Mouse (Mus musculus): ENCODE measurements around the gene Lrrc8b.

Lrrc8b gene

GRCm38 (mm10) chr5:105427326-105427725 lies 11.8 kb downstream of the Lrrc8b start:
- no peak for DNase-seq

- peak; percentile 78 for DNase-seq
These were observed 12.8 kb downstream of the Lrrc8b start for GRCm38 (mm10) chr5:105428265-105428974.

DNA sequence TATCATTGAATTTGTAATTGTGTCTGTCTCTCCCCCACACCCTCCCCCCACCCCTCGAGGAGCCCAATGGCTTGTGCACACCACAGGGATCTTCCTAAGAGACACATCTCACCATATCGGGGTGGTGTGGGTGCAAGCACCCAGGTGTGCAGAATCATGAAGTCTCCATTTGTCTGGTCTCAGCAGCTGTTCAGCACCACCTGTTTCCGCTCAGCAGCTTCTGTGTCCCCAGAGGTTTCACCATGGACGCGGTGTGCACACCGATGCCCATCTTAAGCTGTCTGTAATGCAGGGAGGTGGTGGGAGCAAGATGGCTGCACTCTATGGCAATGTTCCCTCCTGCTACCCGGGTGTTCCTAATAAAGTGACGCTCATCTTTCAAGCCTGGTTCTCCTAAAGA lies 14.6 kb downstream of the Lrrc8b start:
- DNase-seq, result no peak

DNA sequence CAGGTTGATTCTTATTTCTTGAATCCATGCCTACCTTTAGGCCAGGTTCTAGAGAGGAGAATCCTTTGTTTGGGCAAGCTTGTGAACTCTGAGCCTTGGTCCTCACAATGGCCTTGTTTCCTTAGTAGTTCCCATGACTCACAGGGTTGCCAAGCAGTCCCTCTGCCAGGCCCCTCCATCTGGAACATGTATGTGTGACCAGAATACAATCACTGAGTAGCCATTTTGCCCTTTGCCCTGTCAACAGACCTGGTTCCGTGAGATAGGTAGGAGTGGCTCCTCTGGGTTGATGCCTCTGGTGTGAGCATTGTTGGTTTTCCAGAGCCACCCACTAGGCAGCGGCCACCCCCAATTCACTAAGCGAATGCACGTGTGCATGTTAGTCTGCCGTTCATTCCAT lies 24.0 kb downstream of the Lrrc8b start:
- no peak for DNase-seq

GRCm38 (mm10) chr5:105440992-105441535 lies 25.5 kb downstream of the Lrrc8b start:
- no peak for DNase-seq

DNA sequence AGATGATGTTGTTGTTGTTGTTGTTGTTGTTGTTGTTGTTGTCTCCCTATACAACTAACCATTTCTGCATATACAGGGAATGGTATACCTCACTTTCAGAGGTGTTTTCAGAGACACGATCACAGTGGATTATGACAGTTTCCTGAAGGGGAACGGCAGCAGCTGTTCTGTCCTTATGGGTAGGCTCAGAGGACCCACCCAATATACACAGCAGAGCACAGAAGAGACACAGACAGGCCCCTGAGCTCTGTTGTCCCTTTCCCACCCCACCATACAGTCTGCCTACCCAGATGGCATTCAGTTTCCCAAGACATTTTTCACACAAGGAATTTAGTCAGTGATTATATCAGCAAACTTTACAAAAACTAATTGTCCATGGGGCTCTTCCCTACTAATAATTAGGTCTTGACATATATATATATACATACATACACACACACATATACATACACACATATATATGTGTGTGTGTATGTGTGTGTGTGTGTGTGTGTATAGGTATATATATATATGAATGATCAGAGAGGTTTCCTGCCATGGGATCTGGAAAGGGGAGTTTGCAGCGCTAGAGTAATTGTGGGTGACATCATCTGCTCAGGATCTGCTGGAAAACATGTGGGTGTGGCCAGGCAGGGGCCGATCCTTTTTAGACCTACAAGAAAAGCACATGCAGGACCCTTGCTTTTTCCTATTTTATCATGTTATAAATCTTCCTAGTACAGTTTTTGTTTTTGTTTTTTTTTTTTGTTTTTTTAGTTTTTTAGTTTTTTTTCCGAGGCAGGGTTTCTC lies 26.8 kb downstream of the Lrrc8b start:
- DNase-seq, result peak; percentile 51

DNA sequence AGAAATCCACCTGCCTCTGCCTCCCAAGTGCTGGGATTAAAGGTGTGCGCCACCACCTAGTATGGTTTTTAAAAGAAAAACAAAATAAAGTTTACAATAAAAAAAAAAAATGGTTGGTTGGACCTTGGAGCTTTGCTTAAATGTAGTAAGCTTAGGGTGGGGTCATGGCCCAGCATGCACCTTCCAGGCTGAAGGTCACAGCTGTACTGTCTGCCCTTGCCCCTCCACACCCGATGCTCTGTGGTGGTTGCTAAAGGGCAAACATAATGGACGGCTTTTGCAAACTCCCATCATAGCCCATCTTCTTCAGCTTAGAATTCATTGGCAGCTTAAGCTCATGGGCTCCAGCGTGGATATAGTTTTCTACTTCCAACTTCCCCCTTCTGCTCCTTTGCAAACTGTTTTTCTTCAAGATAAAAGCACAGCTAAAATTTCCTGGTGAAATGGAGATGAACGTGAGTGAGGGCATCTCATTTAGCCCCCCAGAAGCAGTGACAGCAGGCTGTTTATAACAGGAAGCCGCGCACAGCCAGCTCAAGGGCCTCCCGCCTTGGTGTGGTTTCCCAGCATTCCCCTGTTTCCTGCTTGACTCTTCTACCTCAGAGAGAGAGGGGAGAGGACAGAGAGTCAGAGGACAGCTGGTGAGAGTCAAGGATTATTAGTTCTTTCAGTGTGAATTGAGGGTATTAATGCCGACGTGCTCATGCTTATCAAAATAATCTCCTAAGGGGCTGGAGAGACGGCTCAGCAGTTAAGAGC lies 27.7 kb downstream of the Lrrc8b start:
- peak; percentile 64 for DNase-seq

GRCm38 (mm10) chr5:105445686-105446085 lies 30.1 kb downstream of the Lrrc8b start:
- DNase-seq, result no peak

DNA sequence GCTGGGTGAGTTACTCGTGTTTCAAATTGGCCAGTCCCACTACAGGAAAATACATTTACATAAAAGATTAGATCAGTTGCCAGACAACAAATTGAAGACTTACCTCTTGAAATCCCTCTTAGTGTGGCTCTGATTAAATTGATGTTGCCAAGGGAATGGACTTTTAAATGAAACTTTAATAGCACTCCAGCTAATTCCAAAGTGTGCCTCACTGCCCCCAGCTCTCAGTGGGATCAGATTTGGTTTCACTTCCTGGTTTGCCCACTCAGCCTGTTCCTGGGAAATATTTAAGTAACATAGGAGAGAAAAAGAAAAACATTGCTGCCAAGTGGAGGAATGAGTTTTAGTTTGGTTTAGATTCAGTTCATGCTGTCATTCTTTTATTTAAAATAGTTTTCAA lies 38.5 kb downstream of the Lrrc8b start:
- DNase-seq, result no peak

DNA sequence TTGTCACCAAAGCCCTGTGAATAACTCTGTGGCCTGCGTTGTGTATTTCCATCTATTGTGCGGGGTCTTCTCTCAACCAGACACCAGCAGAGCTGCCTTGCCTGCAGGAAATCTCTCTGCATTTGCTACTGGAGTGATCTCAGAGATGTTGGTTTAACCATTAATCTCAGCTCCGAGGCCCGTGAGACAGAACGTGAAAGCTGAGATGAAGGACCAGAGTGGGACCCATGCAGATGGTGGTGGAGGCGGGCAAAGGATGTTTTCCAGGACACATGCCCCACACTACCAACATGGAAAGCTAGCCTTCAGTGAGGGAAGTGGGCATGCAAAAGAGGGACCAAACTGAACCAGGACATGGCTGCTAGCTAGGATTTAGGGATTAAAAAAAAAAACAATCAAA lies 43.5 kb downstream of the Lrrc8b start:
- DNase-seq, result no peak

DNA sequence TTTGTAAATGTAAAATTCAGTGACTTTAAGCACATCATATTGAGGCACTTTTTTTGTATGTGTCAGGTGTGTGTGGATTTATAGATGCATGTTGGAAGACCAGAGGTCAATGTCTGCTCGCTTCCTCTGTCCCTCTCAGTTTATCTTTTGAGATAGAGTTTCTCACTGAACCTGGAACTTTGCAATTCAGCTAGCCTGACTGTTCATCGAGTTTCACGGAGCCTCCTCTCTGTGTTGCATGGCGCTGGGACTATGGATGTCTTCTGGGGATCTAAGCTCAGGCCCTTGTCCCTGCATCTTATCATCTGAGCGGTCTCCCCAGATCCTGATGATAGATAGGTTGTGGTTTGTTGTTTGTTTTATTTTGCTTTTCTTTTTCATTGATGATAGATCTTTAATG lies 45.0 kb downstream of the Lrrc8b start:
- DNase-seq, result no peak

- no peak for DNase-seq
These were observed 45.5 kb downstream of the Lrrc8b start for GRCm38 (mm10) chr5:105461076-105461475.

- no peak for DNase-seq
These were observed 49.1 kb downstream of the Lrrc8b start for GRCm38 (mm10) chr5:105464671-105465070.

DNA sequence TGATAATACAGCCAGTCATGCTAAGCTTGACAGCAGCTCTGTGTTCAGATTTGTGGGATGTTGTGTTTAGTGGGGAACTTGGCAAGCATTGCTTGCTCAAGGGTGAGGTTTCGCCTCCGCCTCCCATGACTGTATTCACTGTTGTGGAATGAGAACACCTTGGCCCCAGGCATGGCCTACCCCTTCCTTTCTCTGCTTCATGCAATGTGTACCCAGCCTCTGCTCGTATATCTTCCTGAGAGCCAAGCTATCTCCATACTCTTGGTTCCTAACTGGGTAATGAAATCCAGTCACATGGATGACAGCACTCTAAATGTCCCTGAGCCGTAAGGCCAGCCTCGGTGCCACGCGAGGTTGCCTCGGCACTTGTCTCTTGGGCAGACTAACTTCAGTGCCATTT lies 50.0 kb downstream of the Lrrc8b start:
- no peak for DNase-seq

- no peak for DNase-seq
These were observed 50.9 kb downstream of the Lrrc8b start for GRCm38 (mm10) chr5:105466471-105466902.

DNA sequence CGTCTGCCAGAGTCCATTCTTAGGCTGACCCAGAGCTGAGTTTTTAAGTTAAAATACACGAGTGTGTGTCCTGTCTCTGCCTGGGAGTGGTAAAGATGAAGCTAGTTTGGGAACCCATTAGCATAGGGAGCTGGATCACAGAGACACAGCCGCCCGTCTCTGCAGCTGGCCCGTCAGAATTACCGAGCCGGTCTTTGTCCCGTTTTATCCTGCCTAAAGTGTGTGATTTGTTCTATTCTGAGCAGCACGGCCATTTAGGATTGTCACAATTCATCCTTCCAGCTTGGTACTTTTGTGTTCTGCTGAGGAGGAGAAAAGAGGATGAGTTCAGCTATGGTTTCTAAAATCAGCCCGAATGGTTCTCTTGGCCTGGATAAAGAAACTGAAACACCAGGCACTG lies 51.7 kb downstream of the Lrrc8b start:
- no peak for DNase-seq

DNA sequence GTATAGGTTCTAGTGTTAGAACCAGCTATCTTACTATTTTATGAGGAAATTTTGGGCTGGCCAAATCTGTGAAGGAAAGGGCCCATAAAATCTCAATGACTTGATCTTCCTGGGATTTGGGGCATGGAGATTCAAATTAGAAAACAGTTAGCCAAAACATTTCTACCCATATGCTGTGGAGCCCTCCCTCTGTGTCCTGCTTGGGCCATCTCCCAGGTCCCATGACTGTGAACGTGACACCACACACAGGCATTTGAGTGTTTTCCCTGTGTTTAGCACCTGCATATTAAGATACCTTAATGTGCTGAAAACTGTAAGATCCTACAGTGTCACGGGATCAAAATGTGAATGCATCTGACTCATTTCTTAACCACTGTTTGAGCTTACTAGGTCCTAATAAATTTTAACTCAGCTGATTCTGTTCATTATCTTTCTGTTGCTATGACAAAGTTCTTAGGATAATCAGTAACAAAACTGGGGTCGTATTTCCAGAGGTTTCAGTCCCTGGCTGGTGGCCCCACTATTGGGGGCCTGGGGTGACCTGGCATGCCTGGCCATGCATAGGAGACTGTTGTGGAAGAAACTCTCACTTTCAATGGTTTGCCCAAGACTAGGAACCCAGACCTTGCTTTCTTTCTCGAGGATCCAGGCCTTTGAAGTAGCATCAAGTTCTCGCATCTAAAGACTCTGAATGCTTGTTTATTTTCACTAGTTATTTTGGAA lies 57.6 kb downstream of the Lrrc8b start:
- no peak for DNase-seq

- no peak for DNase-seq
These were observed 62.0 kb downstream of the Lrrc8b start for GRCm38 (mm10) chr5:105477527-105477926.

- DNase-seq, result no peak
These were observed 64.1 kb downstream of the Lrrc8b start for GRCm38 (mm10) chr5:105479673-105480072.

DNA sequence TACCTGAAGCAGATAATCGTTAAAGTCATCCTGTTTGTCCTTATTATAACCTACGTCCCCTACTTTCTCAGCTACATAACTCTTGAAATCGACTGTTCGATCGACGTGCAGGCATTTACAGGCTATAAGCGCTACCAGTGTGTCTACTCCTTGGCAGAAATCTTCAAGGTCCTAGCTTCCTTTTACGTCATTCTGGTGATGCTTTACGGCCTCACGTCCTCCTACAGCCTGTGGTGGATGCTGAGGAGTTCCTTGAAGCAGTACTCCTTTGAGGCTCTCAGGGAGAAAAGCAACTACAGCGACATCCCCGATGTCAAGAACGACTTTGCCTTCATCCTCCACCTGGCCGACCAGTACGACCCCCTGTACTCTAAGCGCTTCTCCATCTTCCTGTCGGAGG lies 65.0 kb downstream of the Lrrc8b start:
- no peak for DNase-seq

GRCm38 (mm10) chr5:105483632-105484031 lies 68.1 kb downstream of the Lrrc8b start:
- DNase-seq, result no peak

DNA sequence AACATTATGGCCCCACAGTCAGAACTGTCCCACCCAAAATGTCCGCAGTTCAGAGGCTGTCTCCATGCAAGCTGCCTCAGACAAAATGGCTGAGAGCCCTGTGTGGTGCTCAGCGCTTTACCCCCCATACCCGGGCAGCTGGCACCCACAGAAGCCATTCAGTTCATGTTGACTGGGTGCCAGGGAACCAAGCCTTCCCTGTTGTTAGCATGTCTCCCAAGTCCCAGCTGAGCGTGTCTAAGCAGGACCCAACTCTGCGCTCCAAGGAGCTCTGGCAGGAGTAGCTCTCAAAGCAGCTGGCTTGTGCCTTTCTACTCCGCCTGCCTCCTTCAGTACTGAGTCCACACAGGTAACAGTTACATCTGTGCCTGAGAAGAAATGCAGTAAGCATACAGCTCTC lies 68.7 kb downstream of the Lrrc8b start:
- no peak for DNase-seq

- DNase-seq, result no peak
These were observed 69.3 kb downstream of the Lrrc8b start for GRCm38 (mm10) chr5:105484891-105485290.
